Mouse (Mus musculus): ENCODE measurements around the gene Rora.
"Not testable (repeated sequence)": the region's sequence is repeated elsewhere in the genome, so short reads cannot be mapped to it uniquely, and the experiment has no call there.

Rora gene

GRCm38 (mm10) chr9:69028177-69028576 is 374.6 kb downstream of the Rora start:
- DNase-seq: no peak

- no peak for DNase-seq
Measured at GRCm38 (mm10) chr9:69034301-69034871, 380.8 kb downstream of the Rora start.

- DNase-seq: no peak
Measured at GRCm38 (mm10) chr9:69035456-69035855, 381.9 kb downstream of the Rora start.

GRCm38 (mm10) chr9:69036296-69036695 is 382.7 kb downstream of the Rora start:
- no peak for DNase-seq

GRCm38 (mm10) chr9:69043920-69044613 is 390.5 kb downstream of the Rora start:
- DNase-seq: no peak

GRCm38 (mm10) chr9:69044614-69045133 is 391.1 kb downstream of the Rora start:
- DNase-seq: no peak

- DNase-seq: no peak
Measured at GRCm38 (mm10) chr9:69045908-69046307, 392.3 kb downstream of the Rora start.

GRCm38 (mm10) chr9:69050856-69051255 is 397.3 kb downstream of the Rora start:
- DNase-seq: no peak

- no peak for DNase-seq
Measured at GRCm38 (mm10) chr9:69051890-69052289, 398.3 kb downstream of the Rora start.

- peak; percentile 17 for DNase-seq
Measured at GRCm38 (mm10) chr9:69055302-69055701, 401.7 kb downstream of the Rora start.

- peak; percentile 28 for DNase-seq
Measured at GRCm38 (mm10) chr9:69071203-69071867, 417.7 kb downstream of the Rora start.

GRCm38 (mm10) chr9:69073271-69073670 is 419.7 kb downstream of the Rora start:
- DNase-seq: no peak

GRCm38 (mm10) chr9:69084086-69084719 is 430.6 kb downstream of the Rora start:
- no peak for DNase-seq

GRCm38 (mm10) chr9:69084720-69085661 is 431.4 kb downstream of the Rora start:
- DNase-seq: peak; percentile 81

GRCm38 (mm10) chr9:69086844-69087243 is 433.3 kb downstream of the Rora start:
- no peak for DNase-seq

- DNase-seq: no peak
Measured at GRCm38 (mm10) chr9:69087325-69087724, 433.7 kb downstream of the Rora start.

- no peak for DNase-seq
Measured at GRCm38 (mm10) chr9:69090749-69091270, 437.2 kb downstream of the Rora start.

GRCm38 (mm10) chr9:69092119-69093013 is 438.8 kb downstream of the Rora start:
- DNase-seq: peak; percentile 91

- DNase-seq: not testable (repeated sequence)
Measured at GRCm38 (mm10) chr9:69100153-69100756, 446.7 kb downstream of the Rora start.

- no peak for DNase-seq
Measured at GRCm38 (mm10) chr9:69104321-69104720, 450.7 kb downstream of the Rora start.

All from kidney, postnatal 14 days (tissue).